Mouse (Mus musculus) kidney, embryonic 15.5 days (tissue): ENCODE measurements at regions not wholly inside any gene's neighbourhood (a gene's known extent, or its start where the extent isn't known, plus 50 kb on each side); places are given as distances from the start of the nearest gene placed in this dataset.
"Not testable (repeated sequence)": the region's sequence is repeated elsewhere in the genome, so short reads cannot be mapped to it uniquely, and the experiment has no call there.

Experiments used
- ATAC-seq: fragments of 200-750 bp; cut with Nextera tagmentation; replicated peaks from 2 replicates; pipeline ENCODE4 v1.8.0; 2017; ENCODE audit warnings: moderate TSS enrichment; ENCODE audit not compliant: low FRiP score
- H3K27ac ChIP-seq: fragments of 300-500 bp; sonication (generic); 2 replicates; pipeline ENCODE4 v1.5.1; 2015; ENCODE audit warnings: mild to moderate bottlenecking, inconsistent platforms
- H3K27me3 ChIP-seq: fragments of 300-500 bp; sonication (generic); 2 replicates; pipeline ENCODE4 v1.6.1; 2015; ENCODE audit warnings: inconsistent platforms
- H3K36me3 ChIP-seq: fragments of 300-500 bp; sonication (generic); 2 replicates; pipeline ENCODE4 v1.6.1; 2015; ENCODE audit warnings: inconsistent platforms
- H3K4me1 ChIP-seq: fragments of 300-500 bp; sonication (generic); 2 replicates; pipeline ENCODE4 v1.6.1; 2015; ENCODE audit warnings: inconsistent platforms
- H3K4me2 ChIP-seq: fragments of 300-500 bp; sonication (generic); 2 replicates; pipeline ENCODE4 v1.6.1; 2015; ENCODE audit warnings: moderate library complexity, mild to moderate bottlenecking, inconsistent platforms
- H3K4me3 ChIP-seq: fragments of 300-500 bp; sonication (generic); replicated peaks from 2 replicates; pipeline ENCODE4 v1.5.1; 2015; ENCODE audit warnings: mild to moderate bottlenecking, inconsistent platforms
- H3K9ac ChIP-seq: fragments of 300-500 bp; sonication (generic); 2 replicates; pipeline ENCODE4 v1.6.1; 2015; ENCODE audit warnings: mild to moderate bottlenecking, inconsistent platforms
- H3K9me3 ChIP-seq: fragments of 300-500 bp; sonication (generic); replicated peaks from 2 replicates; pipeline ENCODE4 v1.6.1; 2016; ENCODE audit warnings: inconsistent platforms
- WGBS: fragments of 180-500 bp; shearing (Covaris S2); methylation state at CpG from one replicate; pipeline ENCODE4 v1.1.7; 2015; ENCODE audit warnings: mixed read lengths; 5-methylcytosine and 5-hydroxymethylcytosine counted together

- Histone ChIP-seq H3K4me3 (no peak overlapping the region), H3K4me2 (no peak overlapping the region), H3K36me3 (no peaks in the 10 kb centered on the region), H3K9ac (no peak overlapping the region), H3K27ac (no peak overlapping the region), H3K4me1 (no peaks in the 10 kb centered on the region), H3K9me3 (no peaks in the 10 kb centered on the region), H3K27me3 (no peaks in the 10 kb centered on the region)
- ATAC-seq: no peak
- 84% methylated on average over 4 of the region's 4 CpGs for WGBS
Measured at GRCm38 (mm10) chr6:82296673-82297328, 105.3 kb upstream of the Tacr1 start.

GRCm38 (mm10) chr6:82302241-82302640 lies 99.9 kb upstream of the Tacr1 start:
- not testable (repeated sequence) for H3K4me1 ChIP-seq, H3K36me3 ChIP-seq
- 84% methylated on average over 5 of the region's 5 CpGs for WGBS

GRCm38 (mm10) chr6:82313691-82314090 lies 88.4 kb upstream of the Tacr1 start:
- H3K4me1 ChIP-seq: no peaks in the 10 kb centered on the region
- no peaks in the 10 kb centered on the region for H3K9me3 ChIP-seq
- H3K36me3 ChIP-seq: no peaks in the 10 kb centered on the region
- H3K27ac ChIP-seq: no peak overlapping the region
- H3K4me3 ChIP-seq: no peak overlapping the region
- H3K9ac ChIP-seq: no peak overlapping the region
- ATAC-seq: no peak
- no peak overlapping the region for H3K4me2 ChIP-seq
- H3K27me3 ChIP-seq: no peaks in the 10 kb centered on the region

More at GRCm38 (mm10) chr6:82302241-82302640, 99.9 kb upstream of the Tacr1 start:
- ATAC-seq, H3K27ac ChIP-seq, H3K9me3 ChIP-seq, H3K4me3 ChIP-seq, H3K4me2 ChIP-seq, H3K27me3 ChIP-seq, H3K9ac ChIP-seq: not testable (repeated sequence)
